10 mouse cellular contexts compared by ENCODE assay signal in the genomic region with DNA sequence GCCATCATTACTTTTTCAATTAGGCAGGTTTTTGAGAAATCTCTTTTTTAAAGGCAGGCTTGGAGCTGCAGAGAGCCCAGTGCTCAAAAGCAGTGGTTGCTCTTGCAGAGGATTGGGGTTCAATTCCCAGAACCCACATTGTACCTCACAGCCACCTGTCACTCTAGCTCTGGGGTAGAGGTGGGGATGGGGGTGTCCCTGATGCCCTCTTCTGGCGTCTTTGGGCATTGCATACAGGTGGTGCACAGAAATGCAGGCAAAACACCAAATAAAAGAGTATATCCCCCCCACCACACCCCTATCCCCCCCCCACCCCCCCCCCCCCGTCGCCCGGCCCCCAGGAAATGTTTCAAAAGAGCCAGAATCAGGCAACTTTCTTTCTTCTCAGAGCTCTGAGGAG. TPM values are rescaled to one million over a fixed set of nuclear protein-coding genes. Genes with fewer than 3 reads are reported as not detected.
A peak's percentile ranks its signal among the peaks of the same experiment; 100 is the strongest.
DNase-seq lines count a peak whose midpoint lies in the region; ATAC-seq and TF ChIP-seq lines count a peak whose summit lies in the region.
"Had no signal": no experiment of that assay in that cellular context is flagged by ENCODE, and none has a peak within 500 bp of the region (broad histone marks: within the 10 kb centered on the region; RNA-seq: fewer than 3 reads in every experiment).

No protein-coding gene starts in this region.

- TF ChIP-seq CTCF in midbrain, postnatal 0 days (IDR thresholded peaks at IDR 0.05): peak; percentile 56

- H3K27me3 ChIP-seq in forebrain, embryonic 11.5 days (ENCODE audit: control insufficient read depth, insufficient read depth, low read length): no peaks in the 10 kb centered on the region
- no peaks in the 10 kb centered on the region for H3K27me3 ChIP-seq in forebrain, embryonic 14.5 days (replicated peaks; ENCODE audit: control insufficient read depth, insufficient read depth, low read length)
- no peaks in the 10 kb centered on the region for H3K27me3 ChIP-seq in midbrain, postnatal 0 days (ENCODE audit: insufficient read depth, low read length)
- no peaks in the 10 kb centered on the region for H3K27me3 ChIP-seq in midbrain, embryonic 16.5 days (ENCODE audit: control insufficient read depth, insufficient read depth, low read depth, low read length)
- H3K27me3 ChIP-seq: limb, embryonic 13.5 days had no signal

- no peaks in the 10 kb centered on the region for H3K9me3 ChIP-seq in forebrain, embryonic 11.5 days (ENCODE audit: control insufficient read depth, low read length)
- no peaks in the 10 kb centered on the region for H3K9me3 ChIP-seq in forebrain, embryonic 14.5 days (replicated peaks; ENCODE audit: control insufficient read depth, low read length)
- no peaks in the 10 kb centered on the region for H3K9me3 ChIP-seq in midbrain, postnatal 0 days (ENCODE audit: low read length)
- no peaks in the 10 kb centered on the region for H3K9me3 ChIP-seq in midbrain, embryonic 16.5 days (replicated peaks; ENCODE audit: control insufficient read depth, low read length, poor library complexity, severe bottlenecking)
- H3K9me3 ChIP-seq: limb, embryonic 13.5 days had no signal

- no peak overlapping the region for H3K4me3 ChIP-seq in forebrain, embryonic 11.5 days (ENCODE audit: low read depth, low read length)
- H3K4me3 ChIP-seq in forebrain, embryonic 14.5 days (ENCODE audit: low read depth, low read length): no peak overlapping the region
- H3K4me3 ChIP-seq in midbrain, postnatal 0 days (ENCODE audit: low read depth, low read length): no peak overlapping the region
- no peak overlapping the region for H3K4me3 ChIP-seq in midbrain, embryonic 16.5 days (ENCODE audit: low read depth, low read length)
- H3K4me3 ChIP-seq: limb, embryonic 13.5 days had no signal

- H3K36me3 ChIP-seq in forebrain, embryonic 11.5 days (ENCODE audit: control insufficient read depth, insufficient read depth, low read length): no peaks in the 10 kb centered on the region
- H3K36me3 ChIP-seq in forebrain, embryonic 14.5 days (ENCODE audit: control insufficient read depth, insufficient read depth, low read length): no peaks in the 10 kb centered on the region
- H3K36me3 ChIP-seq in midbrain, postnatal 0 days (ENCODE audit: insufficient read depth, low read length): no peaks in the 10 kb centered on the region
- no peaks in the 10 kb centered on the region for H3K36me3 ChIP-seq in midbrain, embryonic 16.5 days (ENCODE audit: control insufficient read depth, insufficient read depth, low read length)
- H3K36me3 ChIP-seq: limb, embryonic 13.5 days had no signal

- no peak overlapping the region for H3K27ac ChIP-seq in forebrain, embryonic 11.5 days (ENCODE audit: low read depth, low read length)
- no peak overlapping the region for H3K27ac ChIP-seq in forebrain, embryonic 14.5 days (ENCODE audit: low read depth, low read length)
- H3K27ac ChIP-seq in midbrain, postnatal 0 days (ENCODE audit: low read depth, low read length): no peak overlapping the region
- no peak overlapping the region for H3K27ac ChIP-seq in midbrain, embryonic 16.5 days (ENCODE audit: low read length)
- H3K27ac ChIP-seq: limb, embryonic 13.5 days had no signal

- peak; percentile 52 for DNase-seq in forebrain, embryonic 11.5 days (ENCODE audit: low spot score)
- no peak for DNase-seq in forebrain, embryonic 14.5 days (ENCODE audit: low spot score)
- no peak for DNase-seq in midbrain, postnatal 0 days (ENCODE audit: low spot score)
- DNase-seq in thymus, postnatal 14 days: peak; percentile 63
- DNase-seq in gastrocnemius, postnatal 4 days (ENCODE audit: low spot score in 2 of 2): no peak
- no peak for DNase-seq in frontal cortex, postnatal 10 days (ENCODE audit: low spot score in 2 of 2)
- DNase-seq: cerebellum, adult 9-10 months had no signal

- H3K9ac ChIP-seq in forebrain, embryonic 11.5 days (ENCODE audit: low read length): no peak overlapping the region
- H3K9ac ChIP-seq in forebrain, embryonic 14.5 days (ENCODE audit: low read length): no peak overlapping the region
- H3K9ac ChIP-seq in midbrain, postnatal 0 days (replicated peaks; ENCODE audit: low read length, poor library complexity, severe bottlenecking): no peak overlapping the region
- H3K9ac ChIP-seq in midbrain, embryonic 16.5 days (ENCODE audit: low read depth, low read length): no peak overlapping the region
- H3K9ac ChIP-seq: limb, embryonic 13.5 days had no signal

- no peak overlapping the region for H3K4me2 ChIP-seq in forebrain, embryonic 11.5 days (ENCODE audit: low read depth, low read length, severe bottlenecking)
- no peak overlapping the region for H3K4me2 ChIP-seq in forebrain, embryonic 14.5 days (ENCODE audit: low read length)
- no peak overlapping the region for H3K4me2 ChIP-seq in midbrain, postnatal 0 days (ENCODE audit: low read depth, low read length, poor library complexity, severe bottlenecking)
- H3K4me2 ChIP-seq in midbrain, embryonic 16.5 days (ENCODE audit: low read length): no peak overlapping the region
- H3K4me2 ChIP-seq: limb, embryonic 13.5 days had no signal

- no peaks in the 10 kb centered on the region for H3K4me1 ChIP-seq in forebrain, embryonic 11.5 days (replicated peaks; ENCODE audit: control insufficient read depth, insufficient read depth, low read length)
- H3K4me1 ChIP-seq in forebrain, embryonic 14.5 days (ENCODE audit: control insufficient read depth, insufficient read depth, low read length): no peaks in the 10 kb centered on the region
- H3K4me1 ChIP-seq in midbrain, postnatal 0 days (ENCODE audit: insufficient read depth, low read length): no peaks in the 10 kb centered on the region
- H3K4me1 ChIP-seq in midbrain, embryonic 16.5 days (ENCODE audit: control insufficient read depth, insufficient read depth, low read length): peaks cover 7% of the 10 kb centered on the region; the same call in 1 of the 2 replicates
- H3K4me1 ChIP-seq: limb, embryonic 13.5 days had no signal

- ATAC-seq in forebrain, embryonic 11.5 days (replicated peaks; ENCODE audit: low FRiP score): no peak
- ATAC-seq in forebrain, embryonic 14.5 days: no peak
- no peak for ATAC-seq in midbrain, postnatal 0 days (ENCODE audit: low FRiP score)
- ATAC-seq in midbrain, embryonic 16.5 days: no peak
- ATAC-seq in erythroblast, adult 5-6 weeks (replicated peaks; ENCODE audit: low FRiP score, poor library complexity, severe bottlenecking): peak; percentile 72; the same call in 1 of the 2 replicates

- WGBS in forebrain, embryonic 11.5 days: 47% methylated on average over 4 of the region's 4 CpGs
- 17% methylated on average over 1 of the region's 4 CpGs for WGBS in forebrain, embryonic 14.5 days
- WGBS in midbrain, postnatal 0 days: 31% methylated on average over 3 of the region's 4 CpGs
- 37% methylated on average over 4 of the region's 4 CpGs for WGBS in midbrain, embryonic 16.5 days

RNA-seq across cellular contexts. Expression of gene Zdhhc14, which starts 43.0 kb away (rescaled TPM):
- polyA plus RNA-seq in forebrain, embryonic 11.5 days (2014; fragmentation: Nextera tagmentation; extraction: Ambion mirVana): 2.3 and 2.4 TPM in 2 replicates
- 4.7 and 8.1 TPM in 2 replicates for polyA plus RNA-seq in forebrain, embryonic 14.5 days (2014; fragmentation: Nextera tagmentation; extraction: Ambion mirVana)
- 18.3 and 19.5 TPM in 2 replicates for total RNA-seq in midbrain, postnatal 0 days (2014; rRNA removed)
- 8.5 and 9.6 TPM in 2 replicates for polyA plus RNA-seq in midbrain, postnatal 0 days (2015; fragmentation: Nextera tagmentation; extraction: Ambion mirVana)
- polyA plus RNA-seq in midbrain, embryonic 16.5 days (2015; fragmentation: Nextera tagmentation; extraction: Ambion mirVana): 9.0 and 9.4 TPM in 2 replicates
- total RNA-seq in erythroblast, adult 5-6 weeks (2015; ENCODE audit: low replicate concordance): 45.3 and 71.3 TPM in 2 replicates
- 51.8 and 56.7 TPM in 2 replicates for total RNA-seq in erythroblast, adult 5-6 weeks (2017; ENCODE audit: low replicate concordance)
- total RNA-seq in gastrocnemius, postnatal 4 days (2021): 1 to 10 TPM; 4.8 to 5.1 TPM

Comparison
In these comparisons a context has a peak if more than half of its experiments do, and no peak if none do; other contexts are left out.
1. DNase-seq: peak in forebrain, embryonic 11.5 days (single experiment) and thymus, postnatal 14 days (single experiment); none in forebrain, embryonic 14.5 days (single experiment), midbrain, postnatal 0 days (single experiment), gastrocnemius, postnatal 4 days (0 of 2) and frontal cortex, postnatal 10 days (0 of 2).